Mouse (Mus musculus) spleen, embryonic (tissue): ENCODE data around the gene Scgb1a1.
"Not testable (repeated sequence)": the region's sequence is repeated elsewhere in the genome, so short reads cannot be mapped to it uniquely, and the experiment has no call there.

ENCODE experiments used
- CTCF ChIA-PET: fragments of 350-600 bp; sonication (Branson Sonifier 250); formaldehyde crosslinking; loops from one replicate; lab custom pipeline; 2022; lab: Charles Lee

The Scgb1a1 gene

DNA sequence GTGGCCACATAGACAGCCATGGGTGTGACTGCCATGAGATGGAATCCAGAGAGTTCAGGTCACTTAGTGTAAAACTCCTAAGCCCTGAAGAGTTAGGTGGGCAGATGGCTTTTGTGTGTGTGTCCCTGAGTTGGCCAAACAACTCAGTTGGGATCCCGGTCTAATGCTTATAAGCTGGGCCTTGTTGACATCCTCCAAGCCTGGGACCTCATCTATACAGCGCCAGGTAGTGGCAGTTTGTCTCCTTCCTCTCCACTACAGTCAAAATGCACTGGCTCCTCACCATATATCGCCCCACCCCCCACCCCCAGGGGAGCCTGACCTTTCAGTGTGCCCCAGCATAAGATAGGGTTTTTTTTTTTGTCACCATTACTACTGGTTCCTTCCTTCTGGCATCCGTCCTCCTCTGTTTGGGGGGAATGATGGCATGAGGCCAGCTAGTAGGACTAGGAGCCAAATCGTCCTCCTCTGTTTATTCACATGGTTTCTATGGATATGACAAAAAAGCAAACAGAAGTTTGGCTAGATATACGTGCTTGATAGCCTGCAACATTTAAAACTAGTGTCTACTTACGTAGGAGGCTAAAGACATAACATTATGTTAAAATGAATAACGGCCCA, 18.0 kb downstream of the Scgb1a1 start:
- CTCF ChIA-PET: no interaction called here

DNA sequence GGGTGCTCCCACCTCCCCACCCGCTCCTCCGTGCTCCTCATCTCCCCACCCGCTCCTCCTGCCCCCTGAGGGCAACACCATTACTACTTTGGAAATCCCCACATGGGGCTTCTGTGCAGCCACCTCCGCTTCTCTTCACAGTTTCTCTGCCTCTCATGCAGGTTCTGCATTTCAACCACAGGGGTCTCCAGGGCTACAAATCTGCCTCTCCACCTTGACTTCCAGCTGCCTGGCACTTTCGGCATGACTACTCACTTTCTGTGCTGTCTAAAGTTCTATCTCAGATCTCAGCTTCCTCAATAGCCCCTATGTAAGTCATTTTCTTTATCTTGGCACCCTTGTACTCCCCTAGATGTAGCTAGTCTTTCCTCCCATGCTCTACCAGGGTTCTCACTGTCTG, 20.5 kb downstream of the Scgb1a1 start:
- CTCF ChIA-PET: interaction anchor here (0.6 to 1.1 kb wide), 2 partner anchors 13 to 37 kb away, joined by 3 read pairs; no protein-coding TSS in a partner anchor

DNA sequence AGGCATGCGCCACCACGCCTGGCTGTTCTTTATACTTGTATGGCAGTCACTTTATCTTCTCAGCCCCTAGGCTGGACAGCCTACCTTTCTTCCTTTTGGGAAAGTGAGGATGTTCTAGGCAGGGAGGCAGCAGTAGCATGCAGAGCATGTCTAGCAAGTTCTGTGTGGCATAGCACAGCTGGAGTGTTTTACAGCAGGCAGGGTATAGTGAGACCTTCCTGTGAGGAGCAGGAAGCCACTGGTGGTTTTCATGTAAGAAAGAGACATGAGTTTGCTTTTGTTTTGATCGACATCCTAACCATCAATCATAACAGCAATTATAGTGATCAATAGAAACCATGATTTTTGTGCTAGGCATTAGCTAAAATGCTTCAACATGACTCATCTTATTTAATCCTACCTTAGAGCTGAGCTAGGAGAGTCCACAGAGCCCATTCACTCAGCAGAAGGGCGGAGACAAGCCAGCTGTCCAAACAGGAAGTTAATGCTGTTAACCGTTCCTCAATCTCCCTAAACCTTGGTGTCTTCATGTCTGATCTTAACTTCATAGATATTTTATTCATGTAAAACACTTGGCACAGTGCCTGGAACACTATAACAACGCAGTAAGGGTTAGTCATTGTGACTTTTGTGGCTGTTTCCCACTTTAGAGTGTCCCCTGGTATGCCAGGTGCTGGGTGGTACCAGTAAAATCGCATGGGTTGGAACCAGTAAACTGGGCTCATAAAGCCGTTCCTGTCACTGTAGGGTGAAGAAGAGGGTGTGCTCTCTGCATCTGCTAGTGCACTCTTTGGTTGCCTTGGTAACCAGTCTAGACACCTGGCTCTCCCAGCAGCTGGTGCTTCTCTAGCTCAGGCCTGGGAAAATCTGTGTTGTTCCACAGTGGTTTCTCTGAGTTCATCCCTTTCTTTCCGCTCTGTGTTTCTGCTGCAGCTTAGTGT, 21.9 kb downstream of the Scgb1a1 start:
- CTCF ChIA-PET: no interaction called here

DNA sequence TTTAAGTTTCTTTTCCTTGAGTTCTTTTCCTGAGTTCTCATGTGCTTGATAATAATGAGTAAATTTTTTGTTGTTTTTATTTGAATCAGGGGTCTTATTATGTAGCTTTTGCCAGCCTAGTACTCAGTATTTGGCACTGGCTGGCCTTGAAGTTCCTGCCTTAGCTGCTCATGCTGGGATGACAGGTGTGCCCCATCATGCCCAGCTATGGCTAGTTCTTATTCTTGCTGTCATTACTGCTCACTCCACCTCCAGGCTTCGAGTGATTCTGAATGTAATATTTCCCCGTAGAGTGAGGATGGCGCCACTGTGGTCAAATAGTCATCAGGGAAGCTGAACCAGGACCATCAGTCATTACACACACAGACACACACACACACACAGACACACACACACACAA, 23.9 kb downstream of the Scgb1a1 start:
- CTCF ChIA-PET: interaction anchor here (1.1 kb wide), 1 partner anchor 276 kb away, joined by 3 read pairs; no protein-coding TSS in a partner anchor

DNA sequence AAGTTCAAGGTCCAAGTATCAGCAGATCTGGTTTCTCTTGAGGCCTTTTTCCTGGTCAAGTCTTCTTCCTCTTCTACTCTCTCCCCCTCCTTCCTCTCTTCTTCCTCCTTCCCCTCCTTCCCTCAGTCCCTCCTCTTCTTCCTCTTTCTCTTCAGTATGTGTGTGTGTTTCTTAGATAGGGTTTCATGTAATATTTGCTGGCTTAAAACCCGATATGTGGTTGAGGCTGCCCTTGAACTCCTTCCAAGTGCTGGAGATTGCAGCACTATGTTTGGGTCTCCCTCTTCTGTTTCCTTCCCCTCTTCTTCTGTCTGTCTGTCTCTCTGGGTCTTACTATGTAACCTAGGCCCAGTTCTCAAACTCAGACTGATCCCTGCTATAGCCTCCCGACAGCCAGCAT, 24.9 kb downstream of the Scgb1a1 start:
- CTCF ChIA-PET: interaction anchor here (0.7 to 1.1 kb wide), 2 partner anchors 70 to 275 kb away, joined by 3 to 7 read pairs; no protein-coding TSS in a partner anchor

DNA sequence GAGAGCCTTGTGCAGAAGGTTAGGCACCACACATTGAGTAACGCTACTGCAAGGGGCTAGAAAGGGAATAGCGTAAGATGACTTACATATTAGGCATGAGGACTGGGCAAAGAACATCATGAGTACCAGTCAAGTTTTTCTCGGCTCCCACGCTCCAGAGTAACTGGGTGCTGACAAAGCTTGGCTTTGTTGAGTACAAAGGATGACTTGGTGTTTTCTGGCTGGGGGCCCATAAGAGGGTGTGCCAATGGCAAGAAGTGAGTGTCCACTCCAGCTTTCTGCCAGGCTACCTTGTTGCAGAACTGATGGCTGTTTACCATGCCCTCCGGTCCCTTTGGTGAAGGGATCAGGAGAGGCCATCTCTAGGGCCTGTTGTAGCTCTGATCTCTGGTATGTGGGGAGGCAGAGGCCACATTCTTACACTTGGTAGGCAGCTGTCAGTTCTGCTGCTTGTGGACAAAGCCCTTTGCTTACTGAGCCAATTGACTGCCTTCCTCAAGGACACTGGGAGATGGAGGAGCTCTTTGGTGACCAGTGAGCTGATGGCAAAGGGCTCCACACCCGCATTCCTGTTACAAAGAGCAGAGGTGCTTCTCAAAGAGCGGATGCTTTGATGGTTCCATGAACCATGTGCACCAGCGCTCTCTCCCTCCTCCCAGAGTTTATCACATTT, 26.4 kb downstream of the Scgb1a1 start:
- CTCF ChIA-PET: interaction anchor here (0.5 kb wide), 1 partner anchor 20 kb away, joined by 3 read pairs; no protein-coding TSS in a partner anchor

DNA sequence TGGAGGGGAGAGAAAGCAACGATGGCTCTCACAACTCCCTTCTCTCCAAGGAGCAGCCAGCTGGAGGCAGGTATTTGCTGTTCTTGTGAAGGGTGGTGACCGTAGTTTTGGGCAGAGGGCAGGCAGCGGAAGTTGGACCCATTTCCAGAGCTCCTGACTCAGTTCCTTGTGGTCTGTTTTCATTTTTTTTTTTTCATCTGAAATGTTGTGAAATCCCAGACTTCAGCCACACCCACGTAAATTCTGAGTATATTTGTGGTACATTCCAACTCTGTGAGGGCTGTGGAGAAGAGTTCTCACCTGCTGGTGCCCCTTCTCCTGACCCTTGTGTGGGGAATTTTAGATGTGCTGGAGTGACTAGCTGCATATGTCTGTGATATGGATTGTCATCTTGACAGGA, 27.7 kb downstream of the Scgb1a1 start:
- CTCF ChIA-PET: interaction anchor here (0.7 kb wide), 1 partner anchor 115 kb away, joined by 6 read pairs; no protein-coding TSS in a partner anchor

DNA sequence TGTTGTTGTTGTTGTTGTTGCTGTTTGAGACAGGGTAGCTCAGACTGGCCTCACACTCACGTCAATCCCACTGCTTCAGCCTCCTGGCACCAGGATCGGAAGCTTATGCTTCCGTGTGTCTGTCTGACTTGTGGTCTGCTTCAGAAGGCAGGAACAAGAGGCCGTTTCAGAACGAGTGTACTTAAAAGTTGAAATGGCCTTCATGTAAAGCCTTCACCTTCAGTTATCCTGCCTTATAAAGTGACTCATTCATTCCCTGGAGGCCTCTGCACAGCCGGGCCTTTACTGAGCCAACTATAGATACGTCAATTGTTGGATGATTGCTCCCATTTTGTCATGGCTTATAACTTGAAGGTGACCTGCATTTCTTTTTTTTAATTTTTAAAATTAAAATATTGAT, 28.4 kb downstream of the Scgb1a1 start:
- CTCF ChIA-PET: interaction anchor here (0.7 to 0.9 kb wide), 2 partner anchors 21 to 114 kb away, joined by 3 to 6 read pairs; no protein-coding TSS in a partner anchor

DNA sequence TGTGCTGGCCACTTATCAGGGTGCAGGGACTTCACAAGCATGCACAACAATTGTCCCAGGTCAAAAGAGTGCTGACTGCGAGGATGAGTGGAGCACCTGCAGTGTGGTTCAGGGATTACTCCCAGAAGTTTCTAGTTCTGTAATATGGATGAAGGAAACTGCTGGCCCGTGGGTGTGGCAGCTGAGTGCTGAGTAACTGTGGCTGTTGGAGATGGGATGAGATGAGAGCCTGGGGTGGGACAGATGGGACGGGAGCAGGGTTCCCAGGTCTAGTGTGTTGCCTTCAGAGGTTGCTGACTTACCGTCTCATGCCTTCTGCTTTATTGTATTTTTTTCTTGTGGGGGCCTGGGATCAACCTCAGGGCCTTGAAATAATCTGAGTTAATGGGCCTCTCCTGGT, 28.8 kb downstream of the Scgb1a1 start:
- CTCF ChIA-PET: interaction anchor here (0.6 to 0.9 kb wide), 2 partner anchors 22 to 724 kb away, joined by 3 to 9 read pairs; no protein-coding TSS in a partner anchor

DNA sequence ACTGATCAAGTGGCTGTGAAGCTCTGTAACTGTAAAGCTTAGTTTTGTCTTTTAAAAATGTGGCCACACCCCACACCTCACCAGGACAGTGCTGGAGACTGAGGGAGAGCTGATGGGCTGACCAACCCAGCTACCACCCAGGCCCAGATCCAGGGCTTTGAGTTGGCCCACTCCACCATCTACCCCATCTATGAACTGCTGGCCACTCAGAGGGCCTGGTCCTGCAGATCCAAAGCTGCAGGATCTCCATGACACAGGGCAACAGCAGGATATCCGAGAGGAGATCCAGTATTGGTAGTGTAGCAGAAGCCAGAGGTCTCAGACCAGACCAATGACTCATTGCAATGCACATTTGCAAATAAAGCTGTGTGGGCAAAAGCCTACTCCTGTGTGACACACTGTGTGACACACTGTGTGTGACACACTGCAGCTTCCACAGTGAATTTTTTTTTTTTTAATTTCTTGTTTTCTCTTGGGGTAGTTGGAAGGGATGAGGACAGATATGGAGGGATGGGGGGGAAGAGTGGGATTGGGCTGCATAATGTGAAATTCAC, 29.4 kb downstream of the Scgb1a1 start:
- CTCF ChIA-PET: interaction anchor here (0.6 to 0.9 kb wide), 3 partner anchors 14 to 724 kb away, joined by 3 to 9 read pairs (median 3); no protein-coding TSS in a partner anchor

DNA sequence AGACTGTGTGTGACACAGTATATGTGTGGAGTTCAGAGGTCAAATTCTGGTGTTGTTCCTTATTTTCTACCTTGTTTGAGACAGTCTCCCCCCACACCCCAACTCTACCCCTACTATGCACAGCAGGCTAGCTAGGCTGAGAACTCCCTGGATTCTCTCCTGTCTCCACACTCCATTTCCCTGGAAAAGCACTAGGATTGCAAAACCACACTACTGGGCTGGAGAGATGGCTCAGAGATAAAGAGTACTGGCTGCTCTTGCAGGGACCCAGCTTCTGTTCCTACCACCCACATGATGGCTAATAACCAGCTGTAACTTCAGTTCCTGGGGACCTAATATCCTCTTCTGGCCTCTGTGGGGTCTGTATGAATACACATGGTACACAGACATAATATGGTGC, 30.1 kb downstream of the Scgb1a1 start:
- CTCF ChIA-PET: interaction anchor here (0.6 kb wide), 2 partner anchors 15 to 79 kb away, joined by 3 read pairs; no protein-coding TSS in a partner anchor

DNA sequence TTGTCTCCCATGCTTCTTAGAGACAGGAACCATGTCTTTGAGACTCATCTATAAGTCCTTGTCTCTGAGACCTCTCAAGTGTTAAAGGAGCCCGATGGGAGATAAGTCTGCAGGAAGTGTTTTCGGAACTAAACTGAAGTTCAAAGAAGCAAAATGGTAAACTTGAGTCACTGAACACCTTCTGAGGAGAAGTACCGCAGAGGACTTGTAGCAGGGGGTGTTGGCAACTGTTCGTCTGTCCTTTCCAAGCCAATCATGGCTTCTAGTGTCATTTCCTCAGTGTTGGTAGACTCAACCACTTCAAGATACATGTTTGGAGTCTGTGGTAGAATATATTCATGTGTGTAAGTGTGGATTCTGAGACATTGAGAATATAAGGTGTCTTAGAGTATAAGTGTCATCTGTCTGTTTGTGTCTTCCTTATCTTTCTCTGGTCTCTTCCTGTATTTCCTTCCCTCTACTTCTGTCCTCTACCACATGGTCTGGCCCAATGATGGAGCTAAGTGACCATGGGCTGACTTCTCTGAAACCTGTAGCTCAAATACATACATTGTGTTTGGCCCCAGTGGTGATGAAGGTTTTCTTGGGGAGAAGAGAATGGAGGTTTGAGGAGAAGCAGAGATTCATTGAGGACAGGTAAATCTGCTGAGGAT, 31.9 kb downstream of the Scgb1a1 start:
- CTCF ChIA-PET: interaction anchor here (0.6 kb wide), 1 partner anchor 64 kb away, joined by 3 read pairs; no protein-coding TSS in a partner anchor

DNA sequence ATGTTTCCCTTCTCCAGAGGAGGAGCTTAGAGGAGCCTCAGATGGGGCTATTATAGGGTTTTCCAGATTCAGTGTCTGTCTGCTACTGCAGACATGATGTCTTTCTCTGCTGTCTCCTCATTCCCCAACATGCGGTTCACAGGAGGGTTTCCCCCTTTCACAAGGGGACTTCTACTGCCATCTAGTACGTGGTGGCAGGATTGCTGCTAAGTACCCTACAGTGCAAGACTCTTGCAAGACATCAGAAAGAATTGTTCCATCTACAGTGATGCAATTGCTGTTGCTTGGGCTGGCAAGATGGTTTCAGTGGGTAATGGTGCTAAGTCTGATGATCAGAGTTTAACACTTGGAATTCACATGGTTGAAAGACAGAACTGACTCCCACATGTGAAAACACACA, 32.6 kb downstream of the Scgb1a1 start:
- CTCF ChIA-PET: no interaction called here

DNA sequence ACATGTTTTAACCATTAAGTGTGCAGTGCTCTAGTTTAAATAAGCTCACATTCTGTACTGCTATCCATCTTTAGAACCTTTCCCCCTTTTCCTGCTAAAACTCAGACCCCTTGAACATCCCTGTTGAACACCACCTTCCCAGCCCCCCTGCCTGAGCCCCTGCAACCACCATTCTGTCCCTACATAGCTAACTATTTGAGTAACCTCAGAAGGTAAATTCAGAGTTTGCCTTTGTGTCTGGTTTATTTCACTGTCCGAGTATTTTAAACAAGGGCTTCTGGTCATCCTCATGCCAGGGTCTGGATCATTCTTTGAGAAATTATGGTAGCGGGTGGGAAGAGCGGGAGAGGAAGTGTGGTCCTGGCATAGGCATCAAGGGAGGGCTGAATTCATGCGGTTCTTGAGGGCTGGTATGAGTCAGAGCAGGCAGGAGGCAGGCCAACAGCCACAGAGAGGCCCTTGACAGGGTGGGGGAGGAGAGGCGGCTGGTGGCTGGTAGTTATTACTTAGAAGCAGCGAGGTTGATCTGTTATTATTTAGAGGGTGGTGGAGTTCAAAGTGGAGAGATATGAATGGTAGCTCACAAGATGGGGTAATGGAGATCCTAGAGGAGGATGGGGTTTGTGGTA, 34.8 kb downstream of the Scgb1a1 start:
- CTCF ChIA-PET: interaction anchor here (1.5 kb wide), 1 partner anchor 60 kb away, joined by 5 read pairs; no protein-coding TSS in a partner anchor

DNA sequence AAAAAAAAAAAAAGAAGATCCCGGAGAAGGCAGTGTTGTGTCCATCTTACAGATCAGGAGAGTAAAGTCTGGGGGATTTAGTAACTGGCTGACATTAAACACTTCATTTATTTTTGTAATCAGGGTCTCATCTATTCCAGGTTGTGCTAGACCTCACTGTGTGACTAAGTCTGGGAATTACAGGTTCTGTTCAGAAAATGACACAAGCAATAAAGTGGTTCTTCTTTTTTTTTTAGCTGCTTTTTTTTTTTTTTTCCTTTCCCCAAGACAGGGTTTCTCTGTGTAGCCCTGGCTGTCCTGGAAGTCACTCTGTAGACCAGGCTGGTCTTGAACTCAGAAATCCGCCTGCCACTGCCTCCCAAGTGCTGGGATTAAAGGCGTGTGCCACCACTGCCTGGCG, 35.8 kb downstream of the Scgb1a1 start:
- CTCF ChIA-PET: not testable (repeated sequence)

DNA sequence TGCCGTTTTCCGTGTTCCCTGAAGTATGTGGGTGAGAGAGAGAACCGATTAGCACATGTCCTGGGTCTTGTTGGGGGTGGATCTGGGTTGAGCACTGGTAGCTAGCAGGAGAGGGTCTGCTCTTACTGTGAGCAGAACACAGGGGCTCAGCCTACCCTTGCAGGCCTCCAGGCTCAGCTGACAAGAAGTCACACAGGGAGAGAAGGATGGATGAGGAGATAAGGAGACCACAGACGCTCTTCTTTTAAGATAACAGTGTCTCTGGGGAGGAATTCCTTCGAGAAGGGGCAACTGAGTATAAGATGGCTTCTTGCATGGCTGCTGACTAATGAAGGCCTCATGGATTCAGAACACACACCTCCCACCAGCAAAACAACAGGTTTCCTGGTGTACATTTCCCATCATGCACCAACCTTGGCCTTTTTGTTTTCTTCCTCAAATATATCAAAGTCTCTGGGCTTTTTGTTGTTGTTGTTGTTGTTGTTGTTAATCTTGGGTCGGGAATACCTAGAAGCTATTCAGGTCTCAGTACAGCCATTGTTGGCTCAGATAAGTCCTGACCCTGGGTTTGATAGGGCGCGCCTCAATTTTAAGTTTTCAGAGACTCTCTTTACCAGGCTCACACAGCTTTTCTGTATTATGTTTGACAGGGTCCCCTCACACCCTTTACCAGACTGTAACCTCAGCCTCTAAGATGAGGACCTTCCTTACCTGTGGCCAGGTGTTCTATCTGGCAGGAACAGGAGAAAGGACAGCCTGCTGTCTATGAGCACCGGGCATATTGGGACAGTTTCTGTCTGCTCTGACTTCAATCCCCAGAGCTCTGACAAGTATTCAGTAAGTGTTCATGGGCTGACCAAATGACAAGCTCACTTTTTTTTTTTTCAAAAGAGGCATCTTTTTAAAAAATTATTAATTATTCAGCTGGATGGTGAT, 37.2 kb downstream of the Scgb1a1 start:
- CTCF ChIA-PET: no interaction called here

DNA sequence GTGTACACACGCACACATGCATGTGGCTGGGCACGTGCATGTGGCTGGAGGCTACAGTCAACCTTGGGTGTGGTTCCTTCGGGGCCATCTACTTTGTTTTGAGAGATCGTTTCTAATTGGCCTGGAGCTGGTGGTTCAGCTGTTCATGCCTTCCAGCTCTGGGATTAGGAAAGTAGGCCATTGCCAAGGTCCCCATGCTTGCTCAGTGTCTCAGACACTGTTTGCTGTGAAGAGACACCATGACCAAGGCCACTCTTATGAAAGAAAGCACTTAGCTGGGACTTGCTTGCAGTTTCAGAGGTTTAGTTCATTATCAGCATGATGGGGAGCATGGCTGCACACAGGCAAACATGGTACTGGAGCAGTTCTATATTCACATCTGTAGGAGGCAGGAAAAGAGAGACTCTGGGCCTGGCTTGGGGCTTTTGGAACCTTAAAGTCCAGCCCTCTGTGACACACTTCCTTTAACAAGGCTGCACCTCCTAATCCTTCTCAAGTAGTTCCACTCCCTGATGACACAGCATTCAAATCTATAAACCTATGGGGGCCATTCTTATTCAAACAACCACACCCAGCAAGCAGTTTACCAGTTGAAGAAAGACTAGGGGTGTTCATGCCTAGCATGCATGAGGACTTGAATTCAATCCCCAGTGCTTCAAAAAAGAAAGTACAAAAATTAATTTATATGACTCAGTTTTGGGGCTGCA, 38.6 kb downstream of the Scgb1a1 start:
- CTCF ChIA-PET: interaction anchor here (0.7 to 1.1 kb wide), 2 partner anchors 26 to 56 kb away, joined by 3 read pairs; no protein-coding TSS in a partner anchor

DNA sequence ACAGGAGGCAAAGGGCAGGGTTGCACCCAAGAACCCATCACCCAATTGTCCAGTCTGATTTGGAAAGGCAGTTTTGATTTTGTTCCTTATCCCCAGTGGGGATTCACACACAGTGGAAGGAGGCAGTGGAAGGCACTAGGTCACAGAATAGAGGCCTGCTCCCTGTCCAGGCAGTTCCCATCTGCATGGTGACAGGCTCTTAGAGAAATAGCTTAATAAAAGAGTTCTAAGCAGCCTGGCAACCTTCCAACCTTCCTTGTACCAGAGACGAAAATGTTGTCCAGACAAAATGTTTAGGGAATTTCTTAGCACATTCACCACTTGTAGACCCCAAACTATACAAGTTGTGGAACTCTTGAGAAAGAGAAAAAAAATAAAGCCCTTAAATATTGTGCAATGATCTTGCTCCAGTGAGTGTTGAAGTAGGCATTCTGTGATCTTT, 39.8 kb downstream of the Scgb1a1 start:
- CTCF ChIA-PET: no interaction called here
